Mouse (Mus musculus) hindbrain, embryonic 16.5 days (tissue): ENCODE results near the gene Trpv6. TPM values are rescaled to one million over a fixed set of nuclear protein-coding genes. Genes with fewer than 3 reads are reported as not detected.

Experiments used
- ATAC-seq: fragments of 200-750 bp; cut with Nextera tagmentation; 2 replicates; pipeline ENCODE4 v1.8.0; 2017; ENCODE audit warnings: moderate TSS enrichment, moderate library complexity
- H3K27ac ChIP-seq: fragments of 300-500 bp; sonication (generic); 2 replicates; pipeline ENCODE4 v1.5.1; 2014; ENCODE audit warnings: low read depth, mild to moderate bottlenecking, control low read depth, low read length, moderate library complexity
- H3K27me3 ChIP-seq: fragments of 300-500 bp; sonication (generic); replicated peaks from 2 replicates; pipeline ENCODE4 v1.6.1; 2014; ENCODE audit warnings: low read length; ENCODE audit not compliant: control insufficient read depth, insufficient read depth
- H3K36me3 ChIP-seq: fragments of 300-500 bp; sonication (generic); 2 replicates; pipeline ENCODE4 v1.6.1; 2014; ENCODE audit warnings: mild to moderate bottlenecking, low read length, moderate library complexity, mixed read lengths; ENCODE audit not compliant: control insufficient read depth, insufficient read depth
- H3K4me1 ChIP-seq: fragments of 300-500 bp; sonication (generic); 2 replicates; pipeline ENCODE4 v1.6.1; 2014; ENCODE audit warnings: low read depth, low read length; ENCODE audit not compliant: control insufficient read depth, insufficient read depth
- H3K4me2 ChIP-seq: fragments of 300-500 bp; sonication (generic); 2 replicates; pipeline ENCODE4 v1.6.1; 2014; ENCODE audit warnings: mild to moderate bottlenecking, low read length, control low read depth, moderate library complexity
- H3K4me3 ChIP-seq: fragments of 300-500 bp; sonication (generic); 2 replicates; pipeline ENCODE4 v1.5.1; 2014; ENCODE audit warnings: mild to moderate bottlenecking, low read length, control low read depth, moderate library complexity
- H3K9ac ChIP-seq: fragments of 300-500 bp; sonication (generic); 2 replicates; pipeline ENCODE4 v1.6.1; 2014; ENCODE audit warnings: low read depth, mild to moderate bottlenecking, control low read depth, low read length, moderate library complexity
- H3K9me3 ChIP-seq: fragments of 300-500 bp; sonication (generic); 2 replicates; pipeline ENCODE4 v1.6.1; 2014; ENCODE audit warnings: mild to moderate bottlenecking, low read length, moderate library complexity; ENCODE audit not compliant: control insufficient read depth
- WGBS: fragments of 180-500 bp; shearing (Covaris S2); extraction: QIAGEN DNeasy Blood & Tissue Kit; methylation state at CpG from one replicate; pipeline ENCODE4 v1.1.7; 2014; 5-methylcytosine and 5-hydroxymethylcytosine counted together
- polyA plus RNA-seq: library from polyadenylated mRNA; unstranded; fragments of >200 nt; fragmentation: Nextera tagmentation; extraction: Ambion mirVana; gene quantifications from 2 replicates; pipeline ENCODE4 v1.2.1, GENCODE M21; 2015

Gene Trpv6
- 0.61 and 1.2 TPM in 2 replicates for polyA plus RNA-seq

- Histone ChIP-seq H3K27me3 (no peaks in the 10 kb centered on the region), H3K27ac (no peak within 1 kb of the TSS), H3K4me2 (no peak within 1 kb of the TSS), H3K9me3 (no peaks in the 10 kb centered on the region), H3K9ac (no peak within 1 kb of the TSS), H3K4me3 (no peak within 1 kb of the TSS), H3K36me3 (no peaks in the 10 kb centered on the region), H3K4me1 (no peaks in the 10 kb centered on the region)
- ATAC-seq, result 0 out of 2 replicates have a peak, but pooled peaks have one; percentile 8
- WGBS, result 33% methylated on average over 5 of the region's 5 CpGs
These were observed at the start of gene Trpv6 for GRCm38 (mm10) chr6:41636178-41636577. Trpv6 (minus strand) TSS chr6:41636405.

GRCm38 (mm10) chr6:41685596-41685995 is 49.4 kb upstream of the Trpv6 start:
- H3K36me3 ChIP-seq, result no peaks in the 10 kb centered on the region
- ATAC-seq, result no peak
- no peak overlapping the region for H3K27ac ChIP-seq
- H3K27me3 ChIP-seq, result no peaks in the 10 kb centered on the region
- no peak overlapping the region for H3K4me3 ChIP-seq
- H3K4me1 ChIP-seq, result no peaks in the 10 kb centered on the region
- H3K9ac ChIP-seq, result no peak overlapping the region
- no peak overlapping the region for H3K4me2 ChIP-seq
- no peaks in the 10 kb centered on the region for H3K9me3 ChIP-seq
- WGBS, result 81% methylated on average over 3 of the region's 3 CpGs

GRCm38 (mm10) chr6:41684911-41685310 is 48.7 kb upstream of the Trpv6 start:
- H3K27ac ChIP-seq, result no peak overlapping the region
- H3K27me3 ChIP-seq, result no peaks in the 10 kb centered on the region
- WGBS, result 89% methylated on average over 5 of the region's 5 CpGs
- no peaks in the 10 kb centered on the region for H3K9me3 ChIP-seq
- H3K9ac ChIP-seq, result no peak overlapping the region
- no peak overlapping the region for H3K4me2 ChIP-seq
- no peaks in the 10 kb centered on the region for H3K4me1 ChIP-seq
- ATAC-seq, result no peak
- H3K4me3 ChIP-seq, result no peak overlapping the region
- no peaks in the 10 kb centered on the region for H3K36me3 ChIP-seq

GRCm38 (mm10) chr6:41684131-41684530 is 47.9 kb upstream of the Trpv6 start, which contains the start of gene Llcfc1:
Llcfc1 (plus strand) TSS chr6:41684431.
- Histone ChIP-seq H3K9me3 (no peaks in the 10 kb centered on the region), H3K4me3 (no peak within 1 kb of the TSS), H3K4me2 (no peak within 1 kb of the TSS), H3K27ac (no peak within 1 kb of the TSS), H3K27me3 (no peaks in the 10 kb centered on the region), H3K9ac (no peak within 1 kb of the TSS), H3K36me3 (no peaks in the 10 kb centered on the region), H3K4me1 (no peaks in the 10 kb centered on the region)
- no peak for ATAC-seq
- WGBS, result 95% methylated on average over 2 of the region's 2 CpGs

- no peaks in the 10 kb centered on the region for H3K27me3 ChIP-seq
- H3K9me3 ChIP-seq, result no peaks in the 10 kb centered on the region
- 86% methylated on average over 5 of the region's 5 CpGs for WGBS
- no peaks in the 10 kb centered on the region for H3K4me1 ChIP-seq
- no peak overlapping the region for H3K4me2 ChIP-seq
- no peak overlapping the region for H3K27ac ChIP-seq
- H3K9ac ChIP-seq, result no peak overlapping the region
- H3K36me3 ChIP-seq, result no peaks in the 10 kb centered on the region
- H3K4me3 ChIP-seq, result no peak overlapping the region
- ATAC-seq, result no peak
These were observed 45.5 kb upstream of the Trpv6 start for GRCm38 (mm10) chr6:41681656-41682055.

GRCm38 (mm10) chr6:41680669-41681068 is 44.5 kb upstream of the Trpv6 start, which contains the start of gene Trpv5:
Trpv5 (minus strand) TSS chr6:41680769.
- no peak within 1 kb of the TSS for H3K4me2 ChIP-seq
- no peak for ATAC-seq
- H3K36me3 ChIP-seq, result no peaks in the 10 kb centered on the region
- no peak within 1 kb of the TSS for H3K4me3 ChIP-seq
- 76% methylated on average over 1 of the region's 1 CpGs for WGBS
- no peak within 1 kb of the TSS for H3K27ac ChIP-seq
- no peak within 1 kb of the TSS for H3K9ac ChIP-seq
- H3K27me3 ChIP-seq, result no peaks in the 10 kb centered on the region
- no peaks in the 10 kb centered on the region for H3K9me3 ChIP-seq
- no peaks in the 10 kb centered on the region for H3K4me1 ChIP-seq

GRCm38 (mm10) chr6:41676530-41676929 is 40.3 kb upstream of the Trpv6 start:
- no peak for ATAC-seq
- Histone ChIP-seq H3K27me3 (no peaks in the 10 kb centered on the region), H3K4me1 (no peaks in the 10 kb centered on the region), H3K9me3 (no peaks in the 10 kb centered on the region), H3K27ac (no peak overlapping the region), H3K9ac (no peak overlapping the region), H3K4me2 (no peak overlapping the region), H3K36me3 (no peaks in the 10 kb centered on the region), H3K4me3 (no peak overlapping the region)
- WGBS, result 98% methylated on average over 2 of the region's 2 CpGs

GRCm38 (mm10) chr6:41662320-41662719 is 26.1 kb upstream of the Trpv6 start:
- Histone ChIP-seq H3K9me3 (no peaks in the 10 kb centered on the region), H3K4me3 (no peak overlapping the region), H3K36me3 (no peaks in the 10 kb centered on the region), H3K4me1 (no peaks in the 10 kb centered on the region), H3K27ac (no peak overlapping the region), H3K27me3 (no peaks in the 10 kb centered on the region), H3K4me2 (no peak overlapping the region), H3K9ac (no peak overlapping the region)
- WGBS, result 34% methylated on average over 2 of the region's 2 CpGs
- no peak for ATAC-seq

GRCm38 (mm10) chr6:41658487-41658886 is 22.3 kb upstream of the Trpv6 start:
- H3K27me3 ChIP-seq, result no peaks in the 10 kb centered on the region
- ATAC-seq, result no peak
- 80% methylated on average over 1 of the region's 1 CpGs for WGBS

GRCm38 (mm10) chr6:41654648-41655047 is 18.4 kb upstream of the Trpv6 start:
- Histone ChIP-seq H3K9me3 (no peaks in the 10 kb centered on the region), H3K36me3 (no peaks in the 10 kb centered on the region), H3K27me3 (no peaks in the 10 kb centered on the region), H3K27ac (no peak overlapping the region), H3K4me2 (no peak overlapping the region), H3K9ac (no peak overlapping the region), H3K4me3 (no peak overlapping the region), H3K4me1 (no peaks in the 10 kb centered on the region)
- no peak for ATAC-seq
- 89% methylated on average over 8 of the region's 8 CpGs for WGBS

More at GRCm38 (mm10) chr6:41658487-41658886, 22.3 kb upstream of the Trpv6 start:
- Histone ChIP-seq H3K4me1 (no peaks in the 10 kb centered on the region), H3K4me3 (no peak overlapping the region), H3K9ac (no peak overlapping the region), H3K36me3 (no peaks in the 10 kb centered on the region), H3K4me2 (no peak overlapping the region), H3K9me3 (no peaks in the 10 kb centered on the region), H3K27ac (no peak overlapping the region)
